Mouse (Mus musculus): ENCODE data around the gene Ykt6.
A peak's percentile ranks its signal among the peaks of the same experiment; 100 is the strongest.
"Not testable (repeated sequence)": the region's sequence is repeated elsewhere in the genome, so short reads cannot be mapped to it uniquely, and the experiment has no call there.

Gene Ykt6

GRCm38 (mm10) chr11:5955546-5956276, at the start of gene Ykt6:
Gene Ykt6, plus strand, starts transcription at chr11:5955693.
- peak; percentile 93 to 94 for DNase-seq (ENCODE audit: low spot score in 2 of 2)

- DNase-seq (ENCODE audit: low spot score in 2 of 2) = peak in 1 of 2 experiments; percentile 14
These were observed 49.5 kb upstream of the Ykt6 start for GRCm38 (mm10) chr11:5905778-5906518.

GRCm38 (mm10) chr11:5907096-5907495, 48.4 kb upstream of the Ykt6 start:
- DNase-seq (ENCODE audit: low spot score in 2 of 2) = no peak

GRCm38 (mm10) chr11:5908642-5909041, 46.9 kb upstream of the Ykt6 start:
- DNase-seq (ENCODE audit: low spot score in 2 of 2) = no peak

GRCm38 (mm10) chr11:5912635-5913034, 42.9 kb upstream of the Ykt6 start:
- peak; percentile 76 to 77 for DNase-seq (ENCODE audit: low spot score in 2 of 2)

- DNase-seq (ENCODE audit: low spot score in 2 of 2) = peak in 1 of 2 experiments; percentile 24
These were observed 42.2 kb upstream of the Ykt6 start for GRCm38 (mm10) chr11:5913256-5913655.

GRCm38 (mm10) chr11:5913936-5914335, 41.6 kb upstream of the Ykt6 start:
- DNase-seq (ENCODE audit: low spot score in 2 of 2) = no peak

- no peak for DNase-seq (ENCODE audit: low spot score in 2 of 2)
These were observed 40.6 kb upstream of the Ykt6 start for GRCm38 (mm10) chr11:5914940-5915339.

- peak in 1 of 2 experiments; percentile 40 for DNase-seq (ENCODE audit: low spot score in 2 of 2)
These were observed 39.9 kb upstream of the Ykt6 start for GRCm38 (mm10) chr11:5915429-5916177.

GRCm38 (mm10) chr11:5916178-5916548, 39.3 kb upstream of the Ykt6 start:
- peak in 1 of 2 experiments; percentile 17 for DNase-seq (ENCODE audit: low spot score in 2 of 2)

GRCm38 (mm10) chr11:5918111-5918510, 37.4 kb upstream of the Ykt6 start:
- DNase-seq (ENCODE audit: low spot score in 2 of 2) = no peak

- DNase-seq (ENCODE audit: low spot score in 2 of 2) = no peak
These were observed 35.9 kb upstream of the Ykt6 start for GRCm38 (mm10) chr11:5919606-5920005.

GRCm38 (mm10) chr11:5920323-5920960, 35.1 kb upstream of the Ykt6 start:
- DNase-seq (ENCODE audit: low spot score in 2 of 2) = no peak

GRCm38 (mm10) chr11:5924699-5925098, 30.8 kb upstream of the Ykt6 start:
- no peak for DNase-seq (ENCODE audit: low spot score in 2 of 2)

GRCm38 (mm10) chr11:5926696-5927220, 28.7 kb upstream of the Ykt6 start:
- no peak for DNase-seq (ENCODE audit: low spot score in 2 of 2)

GRCm38 (mm10) chr11:5930578-5930977, 24.9 kb upstream of the Ykt6 start:
- no peak for DNase-seq (ENCODE audit: low spot score in 2 of 2)

- not testable (repeated sequence) for DNase-seq (ENCODE audit: low spot score in 2 of 2)
These were observed 23.5 kb upstream of the Ykt6 start for GRCm38 (mm10) chr11:5931947-5932346.

- not testable (repeated sequence) for DNase-seq (ENCODE audit: low spot score in 2 of 2)
These were observed 21.0 kb upstream of the Ykt6 start for GRCm38 (mm10) chr11:5934531-5934930.

GRCm38 (mm10) chr11:5942966-5943365, 12.5 kb upstream of the Ykt6 start:
- no peak for DNase-seq (ENCODE audit: low spot score in 2 of 2)

GRCm38 (mm10) chr11:5945096-5945495, 10.4 kb upstream of the Ykt6 start:
- DNase-seq (ENCODE audit: low spot score in 2 of 2) = no peak

GRCm38 (mm10) chr11:5947796-5948195, 7.7 kb upstream of the Ykt6 start:
- DNase-seq (ENCODE audit: low spot score in 2 of 2) = no peak

Data from right cerebral cortex, adult 2 months (tissue).